Mouse (Mus musculus) embryonic facial prominence, embryonic 10.5 days (tissue): ENCODE data around the gene Ppp3ca. TPM values are rescaled to one million over a fixed set of nuclear protein-coding genes. Genes with fewer than 3 reads are reported as not detected.

Source experiments
- DNase-seq: peaks from one replicate; pipeline ENCODE4 v3.0.0-alpha.2; 2017; ENCODE audit warnings: low spot score
- H3K27ac ChIP-seq: fragments of 300-500 bp; sonication (generic); replicated peaks from 2 replicates; pipeline ENCODE4 v1.5.1; 2016; ENCODE audit warnings: mild to moderate bottlenecking
- H3K27me3 ChIP-seq: fragments of 300-500 bp; sonication (generic); replicated peaks from 2 replicates; pipeline ENCODE4 v1.6.1; 2016; ENCODE audit warnings: low read depth, mild to moderate bottlenecking; ENCODE audit not compliant: poor library complexity, severe bottlenecking
- H3K36me3 ChIP-seq: fragments of 300-500 bp; sonication (generic); replicated peaks from 2 replicates; pipeline ENCODE4 v1.6.1; 2016; ENCODE audit warnings: mild to moderate bottlenecking, moderate library complexity
- H3K4me1 ChIP-seq: fragments of 300-500 bp; sonication (generic); 2 replicates; pipeline ENCODE4 v1.6.1; 2016
- H3K4me3 ChIP-seq: fragments of 300-500 bp; sonication (generic); 2 replicates; pipeline ENCODE4 v1.5.1; 2016; ENCODE audit warnings: mild to moderate bottlenecking, moderate library complexity
- H3K9me3 ChIP-seq: fragments of 300-500 bp; sonication (generic); 2 replicates; pipeline ENCODE4 v1.6.1; 2016; ENCODE audit warnings: mild to moderate bottlenecking
- WGBS: fragments of 180-500 bp; shearing (Covaris S2); methylation state at CpG from one replicate; pipeline ENCODE4 v1.1.7; 2016; 5-methylcytosine and 5-hydroxymethylcytosine counted together
- polyA plus RNA-seq: library from polyadenylated mRNA; unstranded; fragments of >200 nt; fragmentation: Nextera tagmentation; extraction: Ambion mirVana; gene quantifications from 2 replicates; pipeline ENCODE4 v1.2.1, GENCODE M21; 2016

Gene Ppp3ca
- polyA plus RNA-seq, 1 experiment from 2014 or later = 32.2 TPM

GRCm38 (mm10) chr3:136900986-136901385, 231.1 kb downstream of the Ppp3ca start:
- no peaks in the 10 kb centered on the region for H3K9me3 ChIP-seq
- H3K4me1 ChIP-seq = no peaks in the 10 kb centered on the region
- H3K4me3 ChIP-seq = no peak overlapping the region
- no peaks in the 10 kb centered on the region for H3K27me3 ChIP-seq
- no peak overlapping the region for H3K27ac ChIP-seq
- DNase-seq = no peak
- WGBS = 93% methylated on average over 6 of the region's 6 CpGs
- H3K36me3 ChIP-seq = peaks cover 19% of the 10 kb centered on the region; the same call in 1 of the 2 replicates

GRCm38 (mm10) chr3:136902776-136903175, 232.9 kb downstream of the Ppp3ca start:
- no peak overlapping the region for H3K4me3 ChIP-seq
- H3K27me3 ChIP-seq = no peaks in the 10 kb centered on the region
- WGBS = 96% methylated on average over 18 of the region's 18 CpGs
- no peak for DNase-seq
- H3K36me3 ChIP-seq = peaks cover 13% of the 10 kb centered on the region; the same call in 1 of the 2 replicates
- no peaks in the 10 kb centered on the region for H3K9me3 ChIP-seq
- H3K27ac ChIP-seq = no peak overlapping the region
- peaks cover 3% of the 10 kb centered on the region; the same call in 1 of the 2 replicates for H3K4me1 ChIP-seq

GRCm38 (mm10) chr3:136905577-136905976, 235.7 kb downstream of the Ppp3ca start:
- Histone ChIP-seq H3K9me3 (no peaks in the 10 kb centered on the region), H3K36me3 (peaks cover 13% of the 10 kb centered on the region; the same call in 1 of the 2 replicates), H3K27me3 (no peaks in the 10 kb centered on the region), H3K4me1 (peaks cover 15% of the 10 kb centered on the region), H3K4me3 (no peak overlapping the region), H3K27ac (no peak overlapping the region)
- WGBS = 55% methylated on average over 1 of the region's 1 CpGs
- DNase-seq = no peak

GRCm38 (mm10) chr3:136909534-136909933, 239.6 kb downstream of the Ppp3ca start:
- no peak overlapping the region for H3K27ac ChIP-seq
- no peak overlapping the region for H3K4me3 ChIP-seq
- 54% methylated on average over 3 of the region's 3 CpGs for WGBS
- H3K9me3 ChIP-seq = no peaks in the 10 kb centered on the region
- no peaks in the 10 kb centered on the region for H3K36me3 ChIP-seq
- DNase-seq = no peak
- H3K27me3 ChIP-seq = no peaks in the 10 kb centered on the region
- H3K4me1 ChIP-seq = peaks cover 35% of the 10 kb centered on the region

GRCm38 (mm10) chr3:136911276-136911675, 241.4 kb downstream of the Ppp3ca start:
- Histone ChIP-seq H3K9me3 (no peaks in the 10 kb centered on the region), H3K27me3 (no peaks in the 10 kb centered on the region), H3K27ac (peak overlapping the region; percentile 51; the same call in 1 of the 2 replicates), H3K36me3 (no peaks in the 10 kb centered on the region), H3K4me3 (no peak overlapping the region), H3K4me1 (peaks cover 35% of the 10 kb centered on the region)
- DNase-seq = peak; percentile 52
- WGBS = 58% methylated on average over 8 of the region's 8 CpGs

GRCm38 (mm10) chr3:136917080-136917479, 247.2 kb downstream of the Ppp3ca start:
- Histone ChIP-seq H3K9me3 (no peaks in the 10 kb centered on the region), H3K27me3 (no peaks in the 10 kb centered on the region), H3K4me3 (no peak overlapping the region), H3K4me1 (peaks cover 6% of the 10 kb centered on the region), H3K27ac (no peak overlapping the region), H3K36me3 (peaks cover 15% of the 10 kb centered on the region; the same call in 1 of the 2 replicates)
- DNase-seq = no peak
- WGBS = 85% methylated on average over 7 of the region's 7 CpGs

DNA sequence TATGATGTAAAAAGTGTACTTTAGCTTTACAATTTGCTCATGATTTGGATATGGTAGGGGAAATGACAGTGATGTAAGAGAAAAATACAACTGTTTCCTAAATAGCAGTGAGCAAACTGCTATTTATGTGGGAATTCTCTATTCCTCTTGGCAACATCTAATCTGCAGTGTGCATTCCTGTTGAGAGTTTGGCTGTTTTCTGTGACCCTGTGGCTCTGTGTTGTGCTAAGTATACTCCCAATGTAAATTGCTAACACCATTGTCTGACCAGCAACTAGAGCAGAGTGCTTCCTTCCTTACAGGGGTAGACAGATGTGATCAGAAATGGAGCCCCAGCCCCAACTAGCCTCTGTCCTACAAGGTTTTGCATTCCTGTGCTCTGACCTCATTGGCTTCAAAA, 263.1 kb downstream of the Ppp3ca start:
- H3K4me3 ChIP-seq = no peak overlapping the region
- peaks cover 13% of the 10 kb centered on the region for H3K36me3 ChIP-seq
- H3K9me3 ChIP-seq = no peaks in the 10 kb centered on the region
- H3K27ac ChIP-seq = no peak overlapping the region
- DNase-seq = no peak
- no peaks in the 10 kb centered on the region for H3K27me3 ChIP-seq
- no peaks in the 10 kb centered on the region for H3K4me1 ChIP-seq

DNA sequence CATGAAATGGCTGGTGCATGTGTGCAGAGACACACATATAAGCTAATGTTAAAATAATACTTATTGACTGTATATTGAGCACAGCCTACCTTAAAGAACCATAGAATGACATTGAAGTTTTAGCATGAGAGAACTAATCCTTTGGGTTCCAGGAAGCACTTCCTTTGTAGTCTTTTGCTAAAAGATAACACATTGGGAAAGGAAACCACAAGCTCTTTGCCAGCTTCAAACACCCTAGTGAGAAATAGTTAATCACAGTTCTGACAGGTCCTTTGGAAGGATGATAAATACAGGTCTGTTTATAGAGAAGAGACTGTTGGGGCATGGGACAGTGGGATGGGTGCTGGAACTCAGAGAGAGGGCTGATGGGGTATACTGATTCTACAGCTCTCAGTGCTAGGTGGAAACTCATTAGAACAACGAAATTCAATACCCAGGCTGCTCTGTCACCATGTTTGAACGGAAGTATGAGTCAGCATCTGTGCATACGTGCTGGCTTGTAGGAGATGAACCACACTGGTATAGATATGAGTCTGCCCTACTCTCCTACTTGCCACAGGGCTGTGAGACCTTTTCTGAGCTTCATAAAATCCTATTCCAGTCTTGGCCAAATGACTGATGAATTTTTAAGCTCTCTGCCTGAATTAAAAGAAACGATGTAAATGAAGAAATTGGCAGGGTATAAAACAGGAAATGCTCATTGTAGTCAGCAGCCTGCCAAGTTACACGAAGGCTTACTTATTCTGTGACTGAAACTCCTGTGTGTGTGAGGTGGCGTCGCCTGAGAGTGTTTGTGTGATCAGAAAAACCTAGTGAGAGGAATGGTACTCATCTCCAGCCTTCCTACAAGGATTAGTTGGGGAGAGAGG, 271.0 kb downstream of the Ppp3ca start:
- DNase-seq = no peak
- H3K9me3 ChIP-seq = no peaks in the 10 kb centered on the region
- 86% methylated on average over 7 of the region's 7 CpGs for WGBS
- H3K27me3 ChIP-seq = no peaks in the 10 kb centered on the region
- H3K4me3 ChIP-seq = no peak overlapping the region
- H3K36me3 ChIP-seq = no peaks in the 10 kb centered on the region
- no peak overlapping the region for H3K27ac ChIP-seq
- no peaks in the 10 kb centered on the region for H3K4me1 ChIP-seq

DNA sequence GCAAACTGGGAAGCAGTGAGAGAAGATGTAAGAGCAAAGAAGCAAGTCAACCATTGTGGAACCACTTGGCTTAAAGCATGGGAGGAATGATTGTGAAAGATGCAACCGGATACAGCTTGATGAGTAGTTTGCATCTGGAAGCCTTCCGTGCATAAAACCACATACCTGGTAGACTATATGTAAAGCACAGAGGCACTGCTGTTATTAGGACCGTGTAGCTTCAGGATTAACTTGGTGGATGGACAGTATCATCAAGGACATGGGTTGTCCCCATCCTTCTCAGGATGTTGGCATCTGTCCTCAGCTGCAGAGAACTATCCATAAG, 271.6 kb downstream of the Ppp3ca start:
- Histone ChIP-seq H3K9me3 (no peaks in the 10 kb centered on the region), H3K27me3 (no peaks in the 10 kb centered on the region), H3K36me3 (no peaks in the 10 kb centered on the region), H3K4me1 (no peaks in the 10 kb centered on the region), H3K27ac (no peak overlapping the region), H3K4me3 (no peak overlapping the region)
- WGBS = 91% methylated on average over 3 of the region's 3 CpGs
- no peak for DNase-seq

DNA sequence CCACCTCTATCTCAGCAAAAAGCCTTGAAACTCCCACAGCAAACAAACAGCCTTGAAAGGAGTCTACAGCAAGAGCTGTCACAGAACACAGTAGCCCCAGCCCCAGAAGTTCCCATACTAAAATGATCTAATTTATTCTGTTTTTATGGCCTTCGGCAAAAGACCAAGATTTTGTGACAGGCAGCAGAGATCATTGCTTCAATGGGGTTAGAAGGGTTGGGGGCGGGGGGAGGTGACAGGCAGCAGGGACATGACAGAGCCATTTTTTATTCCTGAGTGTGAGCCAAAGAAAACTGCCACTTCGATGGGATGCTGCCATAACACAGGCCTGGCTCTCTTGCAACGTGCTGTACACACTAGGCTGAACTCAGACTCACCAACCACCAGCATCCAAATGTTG, 275.6 kb downstream of the Ppp3ca start:
- H3K27me3 ChIP-seq = no peaks in the 10 kb centered on the region
- 87% methylated on average over 4 of the region's 4 CpGs for WGBS
- no peak overlapping the region for H3K4me3 ChIP-seq
- no peak for DNase-seq
- H3K27ac ChIP-seq = no peak overlapping the region
- H3K36me3 ChIP-seq = no peaks in the 10 kb centered on the region
- no peaks in the 10 kb centered on the region for H3K9me3 ChIP-seq
- no peaks in the 10 kb centered on the region for H3K4me1 ChIP-seq

DNA sequence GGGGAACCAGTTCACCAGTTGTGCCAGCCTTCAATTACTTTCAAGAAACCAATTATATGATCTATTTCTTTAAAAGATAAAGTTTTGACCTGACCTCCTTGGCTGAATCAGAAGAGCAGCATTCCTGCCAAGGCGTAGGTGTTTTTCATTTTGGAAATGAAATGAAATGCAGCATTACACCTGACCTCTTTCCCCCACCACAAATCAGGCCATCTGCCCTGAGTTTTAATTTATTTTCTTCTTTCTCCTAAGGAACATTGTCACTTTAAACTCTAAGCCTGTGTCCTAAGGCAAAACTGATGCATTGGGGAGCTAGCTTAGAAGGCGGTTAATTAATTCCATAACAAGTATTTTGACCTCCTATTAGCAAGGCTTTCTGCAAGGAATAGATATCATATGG, 276.7 kb downstream of the Ppp3ca start:
- H3K27ac ChIP-seq = no peak overlapping the region
- no peak for DNase-seq
- no peaks in the 10 kb centered on the region for H3K27me3 ChIP-seq
- no peaks in the 10 kb centered on the region for H3K36me3 ChIP-seq
- WGBS = 64% methylated on average over 2 of the region's 2 CpGs
- H3K4me1 ChIP-seq = no peaks in the 10 kb centered on the region
- H3K9me3 ChIP-seq = no peaks in the 10 kb centered on the region
- no peak overlapping the region for H3K4me3 ChIP-seq

- H3K36me3 ChIP-seq = no peaks in the 10 kb centered on the region
These were observed 278.2 kb downstream of the Ppp3ca start for GRCm38 (mm10) chr3:136948142-136948541.

GRCm38 (mm10) chr3:136951792-136952191, 281.9 kb downstream of the Ppp3ca start:
- no peak for DNase-seq
- Histone ChIP-seq H3K4me3 (no peak overlapping the region), H3K27me3 (no peaks in the 10 kb centered on the region), H3K27ac (no peak overlapping the region), H3K4me1 (no peaks in the 10 kb centered on the region), H3K36me3 (no peaks in the 10 kb centered on the region), H3K9me3 (no peaks in the 10 kb centered on the region)
- 83% methylated on average over 1 of the region's 1 CpGs for WGBS

More at GRCm38 (mm10) chr3:136948142-136948541, 278.2 kb downstream of the Ppp3ca start:
- H3K27me3 ChIP-seq = no peaks in the 10 kb centered on the region
- no peak overlapping the region for H3K4me3 ChIP-seq
- no peaks in the 10 kb centered on the region for H3K9me3 ChIP-seq
- no peak for DNase-seq
- no peak overlapping the region for H3K27ac ChIP-seq
- WGBS = 87% methylated on average over 4 of the region's 4 CpGs
- no peaks in the 10 kb centered on the region for H3K4me1 ChIP-seq
